In the genomic region with DNA sequence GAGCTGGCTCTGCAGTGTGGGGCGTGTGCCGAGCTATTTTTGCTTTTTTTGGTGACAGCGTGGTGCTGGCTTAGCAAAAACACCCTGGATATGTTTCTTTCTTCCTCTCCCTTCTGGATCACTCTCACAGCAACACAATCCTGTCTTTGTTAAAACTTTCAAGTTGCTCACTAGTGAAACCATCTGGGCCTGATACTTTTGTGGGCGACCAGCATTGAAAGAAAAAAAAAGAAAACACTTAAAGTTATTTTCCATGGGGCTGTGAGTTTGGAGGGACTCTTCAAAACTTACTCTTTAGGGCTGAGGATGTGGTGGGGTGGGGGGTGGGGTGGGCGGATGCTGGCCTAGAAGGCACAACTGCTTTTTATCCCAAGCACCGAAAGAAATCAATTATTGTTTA, we compare ENCODE assay signal across 15 mouse cellular contexts.
DNase-seq lines count a peak whose midpoint lies in the region; ATAC-seq lines count a peak whose summit lies in the region.
"Had no signal": no experiment of that assay in that cellular context is flagged by ENCODE, and none has a peak within 500 bp of the region (broad histone marks: within the 10 kb centered on the region; RNA-seq: fewer than 3 reads in every experiment).

No protein-coding gene starts in this region.

- H3K4me1 ChIP-seq in limb, embryonic 12.5 days (replicated peaks) = peaks cover 47% of the 10 kb centered on the region
- peaks cover 42% of the 10 kb centered on the region for H3K4me1 ChIP-seq in limb, embryonic 10.5 days
- H3K4me1 ChIP-seq in embryonic facial prominence, embryonic 15.5 days = peaks cover 59% of the 10 kb centered on the region

- 68% methylated on average over 6 of the region's 6 CpGs for WGBS in limb, embryonic 12.5 days
- WGBS in limb, embryonic 10.5 days = 89% methylated on average over 6 of the region's 6 CpGs
- WGBS in embryonic facial prominence, embryonic 15.5 days = 29% methylated on average over 6 of the region's 6 CpGs

- H3K9ac ChIP-seq in limb, embryonic 12.5 days (replicated peaks) = no peak overlapping the region
- H3K9ac ChIP-seq in embryonic facial prominence, embryonic 15.5 days = no peak overlapping the region
- H3K9ac ChIP-seq: hindbrain, embryonic 13.5 days; liver, embryonic 14.5 days; midbrain, embryonic 12.5 days had no signal

- H3K9me3 ChIP-seq in limb, embryonic 12.5 days = peaks cover 3% of the 10 kb centered on the region; the same call in 1 of the 2 replicates
- H3K9me3 ChIP-seq in limb, embryonic 10.5 days (replicated peaks) = no peaks in the 10 kb centered on the region
- no peaks in the 10 kb centered on the region for H3K9me3 ChIP-seq in embryonic facial prominence, embryonic 15.5 days (replicated peaks)
- H3K9me3 ChIP-seq: hindbrain, embryonic 13.5 days; midbrain, embryonic 12.5 days had no signal

- H3K27me3 ChIP-seq in limb, embryonic 12.5 days = no peaks in the 10 kb centered on the region
- no peaks in the 10 kb centered on the region for H3K27me3 ChIP-seq in limb, embryonic 10.5 days (ENCODE audit: low read depth, poor library complexity, severe bottlenecking)
- no peaks in the 10 kb centered on the region for H3K27me3 ChIP-seq in embryonic facial prominence, embryonic 15.5 days
- H3K27me3 ChIP-seq: hindbrain, embryonic 13.5 days; midbrain, embryonic 12.5 days had no signal

- DNase-seq in limb, embryonic 10.5 days (ENCODE audit: low spot score) = no peak
- DNase-seq in thymus, postnatal 25 days = peak; percentile 46
- no peak for DNase-seq in thymus, adult 18-20 months
- DNase-seq in telencephalon, adult 2 months (ENCODE audit: low read depth, low spot score) = peak; percentile 60
- no peak for DNase-seq in spleen, postnatal 14 days (ENCODE audit: low spot score in 2 of 2)
- DNase-seq: cerebellum, adult 18-20 months; kidney, postnatal 14 days had no signal

- peaks cover 56% of the 10 kb centered on the region for H3K36me3 ChIP-seq in limb, embryonic 12.5 days
- peaks cover 90% of the 10 kb centered on the region for H3K36me3 ChIP-seq in limb, embryonic 10.5 days
- peaks cover 5% of the 10 kb centered on the region; the same call in 1 of the 2 replicates for H3K36me3 ChIP-seq in embryonic facial prominence, embryonic 15.5 days
- H3K36me3 ChIP-seq: hindbrain, embryonic 13.5 days; midbrain, embryonic 12.5 days had no signal

- peak overlapping the region; percentile 83 for H3K27ac ChIP-seq in limb, embryonic 12.5 days
- H3K27ac ChIP-seq in limb, embryonic 10.5 days = no peak overlapping the region
- H3K27ac ChIP-seq in embryonic facial prominence, embryonic 15.5 days (replicated peaks) = peak overlapping the region; percentile 89
- H3K27ac ChIP-seq: hindbrain, embryonic 13.5 days; liver, embryonic 14.5 days; macrophage; midbrain, embryonic 12.5 days had no signal

- no peak overlapping the region for H3K4me2 ChIP-seq in limb, embryonic 12.5 days
- H3K4me2 ChIP-seq in embryonic facial prominence, embryonic 15.5 days (replicated peaks) = no peak overlapping the region
- H3K4me2 ChIP-seq: hindbrain, embryonic 13.5 days; midbrain, embryonic 12.5 days had no signal

- H3K4me3 ChIP-seq in limb, embryonic 12.5 days (replicated peaks) = no peak overlapping the region
- H3K4me3 ChIP-seq in limb, embryonic 10.5 days = no peak overlapping the region
- no peak overlapping the region for H3K4me3 ChIP-seq in embryonic facial prominence, embryonic 15.5 days (replicated peaks)
- H3K4me3 ChIP-seq: hindbrain, embryonic 13.5 days; midbrain, embryonic 12.5 days had no signal

- no peak for ATAC-seq in limb, embryonic 12.5 days (ENCODE audit: insufficient number of reproducible peaks, insufficient read depth, low FRiP score, low TSS enrichment, low read depth)
- ATAC-seq in embryonic facial prominence, embryonic 15.5 days (ENCODE audit: insufficient number of reproducible peaks, low FRiP score, low TSS enrichment, low read depth) = peak; percentile 29; the same call in 1 of the 2 replicates
- no peak for ATAC-seq in granulocyte monocyte progenitor cell, adult 5-6 weeks (replicated peaks; ENCODE audit: poor library complexity, severe bottlenecking)
- ATAC-seq: intestine, postnatal 0 days had no signal

Comparison
In these comparisons a context has a peak if more than half of its experiments do, and no peak if none do; other contexts are left out.
1. DNase-seq: peak in thymus, postnatal 25 days (single experiment) and telencephalon, adult 2 months (single experiment); none in limb, embryonic 10.5 days (single experiment), thymus, adult 18-20 months (0 of 2) and spleen, postnatal 14 days (0 of 2).